Mouse (Mus musculus) spleen, embryonic (tissue): Measurements from ENCODE around the gene Klk1b16.
"Not testable (repeated sequence)": the region's sequence is repeated elsewhere in the genome, so short reads cannot be mapped to it uniquely, and the experiment has no call there.

Experiments
- CTCF ChIA-PET: fragments of 350-600 bp; sonication (Branson Sonifier 250); formaldehyde crosslinking; loops from one replicate; lab custom pipeline; 2022; lab: Charles Lee

Klk1b16 gene

GRCm38 (mm10) chr7:44136467-44136866 lies at the start of gene Klk1b16:
Klk1b16 (plus strand) TSS chr7:44136767.
- CTCF ChIA-PET, result no interaction called here

GRCm38 (mm10) chr7:44096111-44096510 lies 40.5 kb upstream of the Klk1b16 start:
- CTCF ChIA-PET, result no interaction called here

GRCm38 (mm10) chr7:44102028-44102427 lies 34.5 kb upstream of the Klk1b16 start, which contains the start of gene Klk1b21:
Klk1b21 (plus strand) TSS chr7:44102328.
- CTCF ChIA-PET, result not testable (repeated sequence)

GRCm38 (mm10) chr7:44112373-44112772 lies 24.2 kb upstream of the Klk1b16 start, which contains the start of gene Klk1b22:
Klk1b22 (plus strand) TSS chr7:44112673.
- CTCF ChIA-PET, result interaction anchor here (0.6 kb wide), 1 partner anchor 132 kb away, joined by 5 read pairs; no protein-coding TSS in a partner anchor

- CTCF ChIA-PET, result no interaction called here
These were observed 13.1 kb upstream of the Klk1b16 start for GRCm38 (mm10) chr7:44123445-44123844.

GRCm38 (mm10) chr7:44179299-44180045 lies 42.9 kb downstream of the Klk1b16 start:
- CTCF ChIA-PET, result no interaction called here

- CTCF ChIA-PET, result not testable (repeated sequence)
These were observed 49.9 kb downstream of the Klk1b16 start for GRCm38 (mm10) chr7:44186516-44186915.

- CTCF ChIA-PET, result not testable (repeated sequence)
These were observed 51.4 kb downstream of the Klk1b16 start, which contains the start of gene Klk1b24 for GRCm38 (mm10) chr7:44187936-44188335. Klk1b24 (plus strand) TSS chr7:44188236.
